Mouse (Mus musculus): ENCODE data around the gene Espn. TPM values are rescaled to one million over a fixed set of nuclear protein-coding genes. Genes with fewer than 3 reads are reported as not detected.

Espn gene
- 4.1 TPM for polyA plus RNA-seq (2014; fragmentation: Illumina TruSeq; extraction: RNeasy Lipid Tissue Mini Kit (QIAGEN cat#74804); ENCODE audit: low read depth, low replicate concordance)

DNA sequence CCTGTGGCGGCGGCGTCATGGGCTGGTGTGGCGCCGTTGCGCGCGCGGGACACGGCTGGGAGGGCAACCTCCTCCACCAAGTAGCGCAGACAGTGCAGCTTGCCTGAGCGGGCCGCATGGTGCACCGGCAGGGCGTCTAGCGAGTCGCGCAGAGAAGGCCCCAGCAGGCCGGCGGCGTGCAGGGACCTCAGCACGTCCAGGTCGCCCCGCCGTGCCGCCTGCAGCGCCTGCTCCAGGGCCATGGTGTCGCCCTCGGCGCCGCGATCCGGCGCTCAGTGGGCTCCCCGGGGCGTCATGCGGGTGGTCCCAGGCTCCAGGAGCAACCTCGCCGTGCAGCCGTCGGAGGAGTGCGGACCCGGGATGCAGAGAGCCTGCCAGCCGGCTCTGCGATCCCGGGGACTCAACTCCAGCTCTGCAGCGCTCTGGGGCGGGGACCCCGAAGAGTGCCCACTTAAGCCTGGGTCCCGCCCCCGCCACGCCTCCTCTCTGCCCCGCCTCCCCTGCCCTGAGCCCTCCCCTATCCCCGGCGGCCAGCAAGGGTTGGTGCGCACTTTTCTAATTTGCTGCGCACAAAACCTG, at the start of gene Espn:
Gene Espn, minus strand, starts transcription at position 406 of the 579 bp plus-strand sequence.

DNA sequence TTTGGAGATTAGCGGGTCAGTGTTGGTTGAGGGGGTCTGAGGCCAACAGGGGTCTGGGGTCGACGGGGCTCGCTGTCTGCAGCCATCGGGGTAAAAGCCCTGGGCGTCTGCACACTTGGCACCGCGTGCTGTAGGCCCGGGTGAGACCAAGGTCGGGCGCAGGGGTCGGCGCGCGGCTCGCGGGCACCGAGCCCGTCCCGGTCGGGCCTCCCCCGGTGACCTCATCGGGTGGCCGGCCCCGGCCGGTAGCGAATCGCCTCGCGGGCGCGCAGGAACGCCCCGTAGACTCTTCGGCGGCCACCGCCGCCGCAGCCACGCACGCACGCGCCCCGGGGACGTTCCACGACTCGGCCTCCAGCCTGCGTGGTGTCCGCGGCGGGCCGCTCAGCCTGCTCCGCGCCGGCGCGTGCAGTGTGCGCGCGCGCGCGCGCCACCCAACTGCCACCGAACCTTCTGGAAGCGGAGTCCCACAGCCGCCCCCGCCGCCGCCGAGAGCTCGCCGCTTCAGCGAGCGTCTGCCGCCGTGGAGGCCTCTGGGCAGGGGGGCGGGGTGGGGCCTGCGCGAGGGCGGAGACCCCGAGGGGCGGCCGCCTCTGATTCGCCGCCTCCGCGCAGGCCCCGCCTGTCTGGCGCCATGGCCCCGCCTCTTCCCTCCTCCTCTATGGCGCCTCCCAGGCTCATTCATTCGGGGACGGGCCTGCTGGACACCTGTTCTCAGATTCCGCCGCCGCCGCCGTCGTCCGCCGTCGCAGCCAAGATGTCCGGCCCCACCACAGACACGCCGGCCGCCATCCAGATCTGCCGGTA, 25.6 kb upstream of the Espn start, which contains the start of gene Acot7:
Gene Acot7, plus strand, starts transcription at position 598 of the 807 bp plus-strand sequence.

DNA sequence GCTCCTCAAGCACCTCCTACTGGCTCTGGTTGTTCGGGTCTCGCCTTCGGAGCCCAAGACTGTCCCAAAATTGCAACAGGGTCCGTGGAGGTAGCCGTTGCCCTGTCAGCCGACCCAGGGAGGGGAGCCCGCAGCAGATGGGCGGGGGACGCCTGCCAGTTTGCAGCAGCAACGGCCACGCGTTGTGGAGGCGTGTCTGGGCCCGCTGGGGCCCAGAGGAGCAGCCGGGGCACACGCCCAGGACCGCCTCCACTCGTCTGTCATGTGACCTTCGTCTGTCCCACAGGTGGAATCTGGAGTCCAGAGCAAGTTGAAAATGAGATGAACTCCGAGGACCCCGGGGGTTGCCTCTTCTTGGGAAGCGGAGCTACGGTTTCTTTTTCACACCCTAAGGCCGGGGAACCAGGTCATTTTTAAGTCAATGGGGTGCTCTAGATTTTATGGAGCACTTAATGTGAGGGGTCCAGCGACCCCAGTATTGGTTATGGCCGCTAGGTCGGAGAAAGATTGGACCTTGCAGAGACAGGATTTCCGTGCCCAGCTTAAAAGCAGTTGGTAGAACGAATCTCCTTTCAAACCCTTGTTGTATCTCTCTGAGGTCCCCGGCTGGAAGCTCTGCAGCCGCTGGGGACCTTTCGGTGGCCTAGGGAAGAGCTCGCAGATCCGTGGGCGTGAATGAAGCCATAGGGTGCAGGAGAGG, 6.6 kb upstream of the Espn start, which contains the start of gene Hes2:
Gene Hes2, plus strand, starts transcription at position 283 of the 700 bp plus-strand sequence.

DNA sequence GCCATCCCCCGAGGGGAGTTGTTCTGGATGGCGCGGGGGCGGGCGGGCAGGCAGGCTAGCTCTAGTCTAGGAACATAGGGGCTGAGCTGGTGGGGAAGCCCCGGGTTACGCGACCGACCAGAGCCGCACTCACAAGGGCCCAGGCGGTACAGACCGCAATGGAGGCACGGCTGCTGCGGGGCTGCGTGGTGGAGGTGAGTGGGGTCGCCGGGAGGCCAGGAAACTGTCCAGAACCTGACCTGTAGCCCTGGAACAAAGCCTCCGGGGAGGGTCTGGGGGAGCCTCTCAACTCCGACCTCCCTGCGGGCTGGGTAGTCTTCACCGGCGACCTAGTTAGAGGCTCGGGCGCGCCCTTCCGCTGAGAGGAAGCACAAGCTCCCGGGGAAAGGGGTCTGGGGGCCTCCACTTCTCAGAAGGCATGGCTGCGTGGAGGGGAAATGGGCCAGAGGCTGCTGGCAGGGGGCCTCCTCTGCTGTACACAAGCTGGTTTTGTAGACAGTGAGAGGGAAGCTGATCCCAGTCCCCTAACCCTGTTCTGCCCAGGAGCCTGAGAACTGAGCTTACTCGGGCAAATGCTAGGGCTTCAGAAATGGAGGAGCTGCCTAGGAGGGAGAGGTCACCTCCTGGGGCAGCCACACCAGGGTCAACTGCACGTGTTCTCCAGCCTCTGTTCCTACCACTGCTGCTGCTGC, 36.1 kb downstream of the Espn start, which contains the start of gene Tnfrsf25:
Gene Tnfrsf25, plus strand, starts transcription at position 14 of the 692 bp plus-strand sequence.

DNA sequence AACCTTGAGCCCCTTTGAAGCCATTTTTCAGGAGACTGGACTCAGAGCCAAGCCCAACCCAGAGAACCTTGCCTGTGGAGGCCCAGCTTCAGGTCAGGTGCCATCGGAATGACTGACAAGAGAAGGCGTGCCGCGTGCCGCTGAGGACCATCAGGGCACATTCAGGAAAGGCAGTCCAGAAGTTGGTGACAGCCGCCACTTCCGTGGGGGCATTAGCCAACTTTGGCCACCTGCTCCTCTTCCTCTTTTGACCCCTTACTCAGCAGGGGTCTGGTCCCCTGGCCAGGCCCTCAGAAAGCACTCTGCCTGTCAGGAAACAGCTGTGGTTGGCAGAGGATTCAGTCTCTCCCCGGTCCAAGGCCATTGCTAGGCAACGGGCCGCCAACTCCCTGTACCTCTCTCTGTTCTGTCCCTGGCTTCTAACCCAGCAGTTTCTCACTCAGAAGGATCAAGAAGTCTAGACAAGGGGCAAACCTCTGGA, 80.0 kb downstream of the Espn start, which contains the start of gene Plekhg5:
Gene Plekhg5, plus strand, starts transcription at position 378 of the 481 bp plus-strand sequence.

Other genes with a start within 250 kb of the Espn start
- gene Dnajc11, start 218.7 kb downstream of the Espn start, polyA plus RNA-seq (2014; fragmentation: Illumina TruSeq; extraction: RNeasy Lipid Tissue Mini Kit (QIAGEN cat#74804); ENCODE audit: low read depth, low replicate concordance): 34.9 TPM
- 0.60 TPM for gene Thap3, start 163.4 kb downstream of the Espn start, polyA plus RNA-seq (2014; fragmentation: Illumina TruSeq; extraction: RNeasy Lipid Tissue Mini Kit (QIAGEN cat#74804); ENCODE audit: low read depth, low replicate concordance)
- 10.5 TPM for gene Phf13, start 156.1 kb downstream of the Espn start, polyA plus RNA-seq (2014; fragmentation: Illumina TruSeq; extraction: RNeasy Lipid Tissue Mini Kit (QIAGEN cat#74804); ENCODE audit: low read depth, low replicate concordance)
- 2.9 TPM for gene Klhl21, start 143.6 kb downstream of the Espn start, polyA plus RNA-seq (2014; fragmentation: Illumina TruSeq; extraction: RNeasy Lipid Tissue Mini Kit (QIAGEN cat#74804); ENCODE audit: low read depth, low replicate concordance)
- 2.0 TPM for gene Zbtb48, start 124.7 kb downstream of the Espn start, polyA plus RNA-seq (2014; fragmentation: Illumina TruSeq; extraction: RNeasy Lipid Tissue Mini Kit (QIAGEN cat#74804); ENCODE audit: low read depth, low replicate concordance)
- not detected for gene Tas1r1, start 113.8 kb downstream of the Espn start, polyA plus RNA-seq (2014; fragmentation: Illumina TruSeq; extraction: RNeasy Lipid Tissue Mini Kit (QIAGEN cat#74804); ENCODE audit: low read depth, low replicate concordance)
- gene Nol9, start 113.0 kb downstream of the Espn start, polyA plus RNA-seq (2014; fragmentation: Illumina TruSeq; extraction: RNeasy Lipid Tissue Mini Kit (QIAGEN cat#74804); ENCODE audit: low read depth, low replicate concordance): 11.6 TPM
- not detected for gene Plekhg5, start 79.9 kb downstream of the Espn start, polyA plus RNA-seq (2014; fragmentation: Illumina TruSeq; extraction: RNeasy Lipid Tissue Mini Kit (QIAGEN cat#74804); ENCODE audit: low read depth, low replicate concordance)
- gene Tnfrsf25, start 36.4 kb downstream of the Espn start, polyA plus RNA-seq (2014; fragmentation: Illumina TruSeq; extraction: RNeasy Lipid Tissue Mini Kit (QIAGEN cat#74804); ENCODE audit: low read depth, low replicate concordance): not detected
- gene Hes2, start 6.5 kb upstream of the Espn start, polyA plus RNA-seq (2014; fragmentation: Illumina TruSeq; extraction: RNeasy Lipid Tissue Mini Kit (QIAGEN cat#74804); ENCODE audit: low read depth, low replicate concordance): 1.7 TPM
- 2.2 TPM for gene Acot7, start 25.8 kb upstream of the Espn start, polyA plus RNA-seq (2014; fragmentation: Illumina TruSeq; extraction: RNeasy Lipid Tissue Mini Kit (QIAGEN cat#74804); ENCODE audit: low read depth, low replicate concordance)
- 2.1 TPM for gene Gpr153, start 121.9 kb upstream of the Espn start, polyA plus RNA-seq (2014; fragmentation: Illumina TruSeq; extraction: RNeasy Lipid Tissue Mini Kit (QIAGEN cat#74804); ENCODE audit: low read depth, low replicate concordance)
- not detected for gene Hes3, start 139.3 kb upstream of the Espn start, polyA plus RNA-seq (2014; fragmentation: Illumina TruSeq; extraction: RNeasy Lipid Tissue Mini Kit (QIAGEN cat#74804); ENCODE audit: low read depth, low replicate concordance)
- 9.4 TPM for gene Icmt, start 144.9 kb upstream of the Espn start, polyA plus RNA-seq (2014; fragmentation: Illumina TruSeq; extraction: RNeasy Lipid Tissue Mini Kit (QIAGEN cat#74804); ENCODE audit: low read depth, low replicate concordance)
- 0.82 TPM for gene Rnf207, start 166.6 kb upstream of the Espn start, polyA plus RNA-seq (2014; fragmentation: Illumina TruSeq; extraction: RNeasy Lipid Tissue Mini Kit (QIAGEN cat#74804); ENCODE audit: low read depth, low replicate concordance)
- gene Rpl22, start 173.4 kb upstream of the Espn start, polyA plus RNA-seq (2014; fragmentation: Illumina TruSeq; extraction: RNeasy Lipid Tissue Mini Kit (QIAGEN cat#74804); ENCODE audit: low read depth, low replicate concordance): 461 TPM
- 0.09 TPM for gene Chd5, start 186.3 kb upstream of the Espn start, polyA plus RNA-seq (2014; fragmentation: Illumina TruSeq; extraction: RNeasy Lipid Tissue Mini Kit (QIAGEN cat#74804); ENCODE audit: low read depth, low replicate concordance)